Mouse (Mus musculus) E14TG2a.4 (cell line): ENCODE results near the gene Aatf.

Experiments used
- CTCF ChIP-seq: conservative IDR thresholded peaks from 2 replicates; pipeline ENCODE4 v1.5.1; 2014; ENCODE audit warnings: low read length
- NANOG ChIP-seq: IDR thresholded peaks from 2 replicates; pipeline ENCODE4 v1.6.1; 2014; ENCODE audit warnings: borderline replicate concordance, low read length, mixed read lengths
- POU5F1 ChIP-seq: IDR thresholded peaks from 2 replicates; pipeline ENCODE4 v1.6.1; 2014; ENCODE audit warnings: low read length, borderline replicate concordance

DNA sequence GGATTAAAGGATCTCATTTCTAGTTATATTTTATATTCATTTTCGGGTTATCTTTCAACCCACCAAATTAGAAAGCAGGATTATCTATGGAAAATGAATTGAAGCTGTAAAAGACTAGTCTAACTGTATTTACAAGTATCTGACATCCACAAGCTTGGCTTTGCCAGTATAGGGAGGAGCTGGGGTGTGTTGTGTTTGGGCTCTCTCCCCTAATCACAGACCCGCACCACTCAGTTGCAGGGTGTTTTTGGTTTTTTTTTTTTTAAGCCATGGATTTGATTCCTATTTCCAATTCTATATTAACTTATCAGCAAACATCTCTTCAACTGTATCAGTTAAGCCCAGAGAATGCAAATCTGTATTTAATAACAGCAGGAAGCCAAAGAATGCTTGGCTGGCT is 4.1 kb upstream of the Aatf start:
- TF ChIP-seq CTCF, result no peak
- no peak for TF ChIP-seq NANOG
- no peak for TF ChIP-seq POU5F1
